Mouse (Mus musculus) kidney, adult 2 months (tissue): ENCODE measurements around the gene H2-Q6. TPM values are rescaled to one million over a fixed set of nuclear protein-coding genes. Genes with fewer than 3 reads are reported as not detected.
"Not testable (repeated sequence)": the region's sequence is repeated elsewhere in the genome, so short reads cannot be mapped to it uniquely, and the experiment has no call there.

Experiments
- DNase-seq: peaks from one replicate; pipeline ENCODE4 v3.0.0; 2021
- H3K27ac ChIP-seq: fragments of 200-500 bp; 2 replicates; pipeline ENCODE4 v1.5.1; 2012; ENCODE audit warnings: low read depth, low read length, control low read depth, inconsistent platforms; ENCODE audit not compliant: insufficient read depth
- H3K27me3 ChIP-seq: fragments of 200-500 bp; replicated peaks from 2 replicates; pipeline ENCODE4 v1.6.1; 2012; ENCODE audit warnings: mild to moderate bottlenecking, moderate library complexity, low read length, inconsistent platforms; ENCODE audit not compliant: control insufficient read depth, insufficient read depth
- H3K36me3 ChIP-seq: fragments of 200-500 bp; 2 replicates; pipeline ENCODE4 v1.6.1; 2012; ENCODE audit warnings: mild to moderate bottlenecking, moderate library complexity, low read length, inconsistent platforms; ENCODE audit not compliant: control insufficient read depth, insufficient read depth
- H3K4me1 ChIP-seq: fragments of 200-500 bp; 2 replicates; pipeline ENCODE4 v1.6.1; 2011; ENCODE audit warnings: low read length; ENCODE audit not compliant: control insufficient read depth, insufficient read depth
- H3K4me3 ChIP-seq: fragments of 200-500 bp; 2 replicates; pipeline ENCODE4 v1.5.1; 2011; ENCODE audit warnings: mild to moderate bottlenecking, low read depth, low read length, control low read depth; ENCODE audit not compliant: insufficient read depth
- CTCF ChIP-seq: fragments of 200-500 bp; conservative IDR thresholded peaks from 2 replicates; pipeline ENCODE4 v1.5.1; 2011; ENCODE audit warnings: low read depth, mild to moderate bottlenecking, control low read depth, low read length, moderate library complexity, mixed read lengths; ENCODE audit not compliant: insufficient read depth, insufficient read length
- WGBS: fragments of 180-500 bp; shearing (Covaris S2); methylation state at CpG from one replicate; pipeline ENCODE4 v1.1.7; 2018; 5-methylcytosine and 5-hydroxymethylcytosine counted together
- polyA plus RNA-seq: library from polyadenylated mRNA; depleted of rRNA; stranded (reverse); fragments of >200 nt; gene quantifications from 2 replicates; pipeline ENCODE4 v1.2.3, GENCODE M21; 2012

Gene H2-Q6
- polyA plus RNA-seq, 1 experiment, result 84.0 TPM

DNA sequence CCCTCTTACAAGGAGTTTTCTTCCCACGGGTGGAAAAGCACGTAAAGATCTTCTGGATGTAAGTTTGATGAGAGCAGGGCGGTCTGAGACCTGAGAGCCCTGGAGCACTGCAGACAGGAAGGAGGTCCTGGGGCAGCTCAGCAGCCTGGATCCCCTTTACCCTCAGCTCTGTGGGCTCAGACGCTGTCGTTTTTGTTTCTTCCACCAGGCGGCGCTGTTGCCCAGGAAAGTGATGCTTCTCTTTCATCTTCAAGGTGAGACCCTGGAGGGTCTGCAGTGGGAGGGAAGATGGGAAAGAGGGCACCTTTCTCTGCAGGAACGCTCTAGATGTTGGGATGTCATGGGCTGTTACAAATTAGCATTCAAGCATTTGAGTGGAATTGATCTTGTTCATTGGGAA lies 10.2 kb downstream of the H2-Q6 start:
- not testable (repeated sequence) for DNase-seq
- WGBS, result 12% methylated on average over 8 of the region's 8 CpGs

DNA sequence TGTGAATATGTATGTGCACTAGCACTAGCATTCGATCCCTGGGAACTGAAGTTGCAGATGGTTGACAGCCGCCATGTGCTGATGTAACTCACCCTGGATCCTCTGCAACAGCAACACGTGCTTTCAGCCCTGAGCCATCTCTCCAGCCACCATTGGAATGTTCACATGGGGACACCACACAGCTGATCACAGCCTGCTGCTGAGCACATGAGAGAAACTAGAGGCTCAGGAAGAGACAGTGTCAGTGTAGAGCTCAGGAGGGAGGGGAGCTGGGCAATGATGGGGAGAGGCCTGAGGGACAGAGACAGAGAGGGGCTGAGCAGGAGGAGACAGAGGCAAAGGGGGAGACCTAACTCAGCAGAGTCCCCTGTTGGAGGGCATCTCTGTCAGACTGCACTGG lies 10.9 kb downstream of the H2-Q6 start:
- H3K27ac ChIP-seq, H3K36me3 ChIP-seq, DNase-seq, H3K27me3 ChIP-seq, H3K4me3 ChIP-seq, H3K4me1 ChIP-seq: not testable (repeated sequence)
- 79% methylated on average over 3 of the region's 3 CpGs for WGBS

More for the DNA sequence above, 10.2 kb downstream of the H2-Q6 start:
- not testable (repeated sequence) for H3K4me1 ChIP-seq, H3K4me3 ChIP-seq, H3K27ac ChIP-seq, H3K27me3 ChIP-seq, H3K36me3 ChIP-seq
- TF ChIP-seq CTCF, result peak; percentile 46

DNA sequence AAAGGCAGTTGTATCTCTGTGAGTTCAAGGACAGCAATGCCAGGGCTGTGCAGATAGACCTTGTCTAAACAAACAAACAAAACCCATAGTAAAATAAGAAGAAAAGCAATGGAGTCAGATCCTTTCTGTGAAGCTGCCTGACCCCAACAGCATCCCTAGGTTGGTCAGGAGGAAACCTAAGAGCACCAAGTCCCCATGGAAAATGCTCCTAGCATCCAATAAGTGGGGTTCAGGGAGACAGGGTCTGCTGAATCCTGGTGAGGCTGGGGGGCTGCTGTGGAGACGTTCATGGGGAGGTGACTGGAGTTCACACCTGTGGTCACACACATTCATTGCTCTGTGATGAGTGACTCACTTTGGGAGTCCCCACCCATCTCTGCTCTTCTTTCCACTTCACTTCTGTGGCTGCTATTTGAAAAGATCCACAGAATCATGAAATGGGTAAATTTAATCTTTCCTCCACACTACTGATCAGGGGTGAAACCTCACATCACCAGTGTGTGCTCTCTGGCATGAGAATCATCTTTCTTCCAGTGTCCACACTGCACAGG lies 12.8 kb downstream of the H2-Q6 start:
- not testable (repeated sequence) for H3K4me3 ChIP-seq, H3K36me3 ChIP-seq, H3K27ac ChIP-seq, DNase-seq, H3K4me1 ChIP-seq, H3K27me3 ChIP-seq
- 63% methylated on average over 1 of the region's 1 CpGs for WGBS

DNA sequence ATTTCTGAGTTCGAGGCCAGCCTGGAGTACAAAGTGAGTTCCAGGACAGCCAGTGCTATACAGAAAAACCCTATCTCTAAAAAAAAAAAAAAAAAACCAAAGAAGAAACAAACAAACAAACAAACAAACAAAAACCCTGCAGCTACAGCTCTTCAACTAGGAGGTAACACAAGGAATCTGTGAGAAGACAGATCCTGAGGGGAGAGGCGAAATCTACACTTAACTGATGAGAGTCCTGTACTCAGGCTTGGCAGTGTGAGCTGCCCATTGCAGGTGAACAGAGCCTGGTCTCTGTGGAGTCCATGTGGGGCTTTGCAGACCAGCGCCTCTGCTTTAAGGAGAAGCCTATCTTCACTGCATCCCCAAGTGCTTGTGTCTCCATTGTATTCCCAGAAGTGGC lies 13.7 kb downstream of the H2-Q6 start:
- not testable (repeated sequence) for DNase-seq, H3K27ac ChIP-seq, H3K36me3 ChIP-seq, H3K27me3 ChIP-seq, H3K4me1 ChIP-seq, H3K4me3 ChIP-seq
- WGBS, result over 99% methylated on average over 3 of the region's 3 CpGs

DNA sequence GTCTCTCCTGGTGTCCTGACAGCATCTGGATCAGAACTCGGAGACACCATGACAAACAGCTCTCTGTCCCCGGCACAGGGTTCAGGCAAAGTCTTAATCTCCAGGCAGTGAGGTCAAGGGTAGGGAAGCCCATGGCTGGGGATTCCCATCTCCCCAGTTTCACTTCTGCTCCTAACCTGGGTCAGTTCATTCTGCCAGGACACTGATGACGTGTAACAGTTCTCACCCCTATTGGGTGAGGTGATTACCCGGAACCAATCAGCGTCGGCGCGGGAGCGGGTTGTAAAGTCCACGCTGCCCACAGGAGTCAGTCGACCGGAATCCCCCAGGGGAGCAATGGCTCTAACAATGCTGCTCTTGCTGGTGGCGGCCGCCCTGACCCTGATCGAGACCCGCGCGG lies 14.2 kb downstream of the H2-Q6 start, which contains the start of gene H2-Q7:
TSS of gene H2-Q7 (plus strand) at position 271 of the 400 bp plus-strand sequence.
- WGBS, result 4% methylated on average over 18 of the region's 18 CpGs
- peak; percentile 91 for DNase-seq
- not testable (repeated sequence) for H3K4me1 ChIP-seq, H3K27ac ChIP-seq, H3K27me3 ChIP-seq, H3K36me3 ChIP-seq
- H3K4me3 ChIP-seq, result peak within 1 kb of the TSS; percentile 37

DNA sequence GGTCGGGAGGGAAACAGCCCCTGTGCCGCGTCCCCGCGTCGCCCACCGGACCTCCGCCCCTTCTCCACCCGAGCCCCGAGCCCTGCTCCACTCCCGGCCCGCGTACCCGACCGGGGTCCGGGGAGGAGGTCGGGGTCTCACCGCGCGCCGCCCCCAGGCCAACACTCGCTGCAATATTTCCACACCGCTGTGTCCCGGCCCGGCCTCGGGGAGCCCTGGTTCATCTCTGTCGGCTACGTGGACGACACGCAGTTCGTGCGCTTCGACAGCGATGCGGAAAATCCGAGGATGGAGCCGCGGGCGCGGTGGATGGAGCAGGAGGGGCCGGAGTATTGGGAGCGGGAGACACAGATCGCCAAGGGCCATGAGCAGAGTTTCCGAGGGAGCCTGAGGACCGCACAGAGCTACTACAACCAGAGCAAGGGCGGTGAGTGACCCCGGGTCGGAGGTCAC lies 14.7 kb downstream of the H2-Q6 start:
- H3K36me3 ChIP-seq, H3K27me3 ChIP-seq, H3K4me1 ChIP-seq, H3K27ac ChIP-seq, DNase-seq: not testable (repeated sequence)
- peak overlapping the region; percentile 37 for H3K4me3 ChIP-seq
- WGBS, result 2% methylated on average over 46 of the region's 48 CpGs

DNA sequence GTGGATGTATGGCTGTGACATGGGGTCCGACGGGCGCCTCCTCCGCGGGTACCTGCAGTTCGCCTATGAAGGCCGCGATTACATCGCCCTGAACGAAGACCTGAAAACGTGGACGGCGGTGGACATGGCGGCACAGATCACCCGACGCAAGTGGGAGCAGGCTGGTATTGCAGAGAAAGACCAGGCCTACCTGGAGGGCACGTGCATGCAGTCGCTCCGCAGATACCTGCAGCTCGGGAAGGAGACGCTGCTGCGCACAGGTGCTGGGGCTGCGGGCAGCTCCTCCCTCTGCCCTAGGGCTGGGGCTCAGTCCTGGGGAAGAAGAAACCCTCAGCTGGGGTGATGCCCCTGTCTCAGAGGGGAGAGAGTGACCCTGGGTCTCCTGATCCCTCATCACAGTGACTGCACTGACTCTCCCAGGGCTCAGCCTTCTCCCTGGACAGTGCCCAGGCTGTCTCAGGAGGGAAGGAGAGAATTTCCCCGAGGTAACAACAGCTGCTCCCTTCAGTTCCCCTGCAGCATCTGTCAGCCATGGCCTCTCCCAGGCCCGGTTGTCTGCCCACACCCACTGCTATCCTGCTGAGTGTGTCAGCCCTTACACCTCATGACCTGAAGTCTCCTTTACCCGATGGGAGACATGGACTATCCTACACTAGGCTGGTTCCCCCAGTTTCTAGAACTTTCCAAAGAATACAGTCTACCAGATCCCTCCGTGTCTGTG lies 15.4 kb downstream of the H2-Q6 start:
- not testable (repeated sequence) for H3K27ac ChIP-seq, H3K4me1 ChIP-seq, H3K36me3 ChIP-seq, H3K27me3 ChIP-seq, DNase-seq
- 61% methylated on average over 27 of the region's 27 CpGs for WGBS
- peak overlapping the region; percentile 22; the same call in 1 of the 2 replicates for H3K4me3 ChIP-seq

DNA sequence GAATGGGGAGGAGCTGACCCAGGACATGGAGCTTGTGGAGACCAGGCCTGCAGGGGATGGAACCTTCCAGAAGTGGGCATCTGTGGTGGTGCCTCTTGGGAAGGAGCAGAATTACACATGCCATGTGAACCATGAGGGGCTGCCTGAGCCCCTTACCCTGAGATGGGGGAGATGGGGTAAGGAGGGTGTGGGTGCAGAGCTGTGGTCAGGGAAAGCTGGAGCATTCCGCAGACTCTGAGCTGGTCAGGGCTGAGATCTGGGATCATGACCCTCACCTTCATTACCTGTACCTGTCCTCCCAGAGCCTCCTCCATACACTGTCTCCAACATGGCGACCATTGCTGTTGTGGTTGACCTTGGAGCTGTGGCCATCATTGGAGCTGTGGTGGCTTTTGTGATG lies 17.7 kb downstream of the H2-Q6 start:
- not testable (repeated sequence) for H3K36me3 ChIP-seq, DNase-seq, H3K4me1 ChIP-seq, H3K27me3 ChIP-seq, H3K4me3 ChIP-seq, H3K27ac ChIP-seq
- WGBS, result 91% methylated on average over 2 of the region's 2 CpGs

DNA sequence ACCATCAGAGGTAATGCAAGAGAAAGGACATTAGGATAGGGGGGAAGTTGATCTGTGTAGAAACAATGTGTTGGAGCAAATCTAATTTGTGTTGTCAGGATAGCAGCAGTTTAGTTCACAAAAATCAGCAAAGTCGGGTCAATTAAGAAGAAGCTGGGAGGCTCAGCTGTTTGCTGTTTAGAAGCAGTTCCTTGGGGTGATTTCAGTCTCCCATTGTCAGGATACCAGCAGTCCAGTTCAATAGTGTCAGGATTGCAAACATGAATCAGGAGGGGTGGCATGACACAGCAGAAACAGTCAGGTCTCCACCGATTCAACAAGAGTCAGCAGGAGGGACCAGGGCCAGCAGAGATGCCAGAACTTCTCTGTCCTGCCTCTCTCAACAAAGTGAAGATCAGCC lies 19.9 kb downstream of the H2-Q6 start:
- not testable (repeated sequence) for H3K4me1 ChIP-seq, DNase-seq, H3K4me3 ChIP-seq, H3K36me3 ChIP-seq, H3K27ac ChIP-seq, H3K27me3 ChIP-seq
- 91% methylated on average over 2 of the region's 2 CpGs for WGBS

DNA sequence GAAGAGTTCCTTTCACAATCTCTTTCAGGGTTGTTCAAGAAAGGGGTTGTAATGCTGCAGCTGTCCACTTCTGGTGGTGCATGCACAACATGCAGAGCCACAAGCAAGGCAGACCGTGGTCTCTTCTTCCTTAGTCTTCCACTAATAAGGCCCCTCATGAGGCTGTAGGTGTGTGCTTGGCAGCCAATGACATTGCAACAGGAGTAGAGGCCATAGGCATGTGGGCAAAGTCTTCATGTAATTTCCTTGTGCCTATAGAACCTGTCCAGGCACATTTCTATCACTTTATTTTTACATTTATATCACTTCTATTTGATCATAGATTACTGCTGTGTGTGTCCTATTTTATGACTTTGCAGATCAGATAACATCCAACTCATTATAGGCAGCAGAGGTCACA lies 33.6 kb downstream of the H2-Q6 start:
- no CpG with 5 or more reads among the region's 1 CpGs for WGBS
- H3K4me3 ChIP-seq, H3K27me3 ChIP-seq, H3K4me1 ChIP-seq, H3K27ac ChIP-seq, H3K36me3 ChIP-seq, DNase-seq: not testable (repeated sequence)

DNA sequence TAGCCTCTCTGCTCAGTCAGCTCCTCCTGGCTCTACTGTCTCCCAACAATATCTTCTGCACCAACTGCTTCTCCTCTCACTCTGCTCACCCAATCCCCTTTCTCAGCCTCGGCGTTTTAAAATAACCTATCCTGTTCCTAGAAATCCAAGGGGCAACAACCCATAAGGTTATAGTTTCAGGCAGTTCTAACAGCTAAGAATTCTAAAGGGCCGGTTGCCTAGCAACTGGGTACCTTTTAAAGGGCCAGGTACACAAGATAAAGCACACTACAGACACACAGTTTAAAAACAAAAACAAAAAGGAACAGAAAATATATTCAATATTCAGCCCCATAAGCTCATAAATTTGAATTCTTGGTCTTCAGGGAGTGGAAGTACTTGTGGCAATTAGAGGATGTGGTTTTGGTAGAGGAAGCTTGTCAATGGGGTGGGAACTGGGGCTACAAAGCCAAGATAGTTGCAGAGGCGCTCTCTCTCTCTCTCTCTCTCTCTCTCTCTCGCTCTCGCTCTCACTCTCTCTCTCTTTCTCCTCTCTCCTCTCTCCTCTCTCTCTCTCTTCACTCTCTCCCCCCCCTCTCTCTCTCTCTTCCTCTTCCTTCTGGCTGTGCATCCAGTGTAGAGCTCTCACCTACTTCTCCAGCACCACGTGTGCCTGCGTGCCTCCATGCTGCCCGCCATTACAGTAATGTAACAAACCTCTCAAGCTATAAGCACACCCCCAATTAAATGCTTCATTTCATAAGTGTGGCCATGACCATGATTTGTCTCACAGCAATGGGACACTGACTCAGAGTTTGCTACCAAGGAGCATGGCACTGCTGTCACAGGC lies 36.1 kb downstream of the H2-Q6 start:
- H3K27me3 ChIP-seq, DNase-seq, H3K36me3 ChIP-seq, H3K4me1 ChIP-seq, H3K27ac ChIP-seq, H3K4me3 ChIP-seq: not testable (repeated sequence)
- 65% methylated on average over 3 of the region's 9 CpGs for WGBS
